Mouse (Mus musculus): Measurements from ENCODE around the gene Fcgr2b.
"Not testable (repeated sequence)": the region's sequence is repeated elsewhere in the genome, so short reads cannot be mapped to it uniquely, and the experiment has no call there.

The Fcgr2b gene

GRCm38 (mm10) chr1:170975751-170976161 lies 591 bp downstream of the Fcgr2b start:
- no peak for DNase-seq (ENCODE audit: low spot score in 2 of 2)

- DNase-seq (ENCODE audit: low spot score in 2 of 2): not testable (repeated sequence)
Observed at GRCm38 (mm10) chr1:170975350-170975749, 997 bp downstream of the Fcgr2b start.

GRCm38 (mm10) chr1:170974736-170975135 lies 1.6 kb downstream of the Fcgr2b start:
- no peak for DNase-seq (ENCODE audit: low spot score in 2 of 2)

- no peak for DNase-seq (ENCODE audit: low spot score in 2 of 2)
Observed at GRCm38 (mm10) chr1:170974171-170974570, 2.2 kb downstream of the Fcgr2b start.

- no peak for DNase-seq (ENCODE audit: low spot score in 2 of 2)
Observed at GRCm38 (mm10) chr1:170972936-170973335, 3.4 kb downstream of the Fcgr2b start.

GRCm38 (mm10) chr1:170972494-170972893 lies 3.9 kb downstream of the Fcgr2b start:
- DNase-seq (ENCODE audit: low spot score in 2 of 2): no peak

GRCm38 (mm10) chr1:170968576-170968975 lies 7.8 kb downstream of the Fcgr2b start:
- no peak for DNase-seq (ENCODE audit: low spot score in 2 of 2)

- no peak for DNase-seq (ENCODE audit: low spot score in 2 of 2)
Observed at GRCm38 (mm10) chr1:170967581-170967980, 8.8 kb downstream of the Fcgr2b start.

- no peak for DNase-seq (ENCODE audit: low spot score in 2 of 2)
Observed at GRCm38 (mm10) chr1:170963087-170963486, 13.3 kb downstream of the Fcgr2b start.

GRCm38 (mm10) chr1:170962301-170962700 lies 14.0 kb downstream of the Fcgr2b start:
- DNase-seq (ENCODE audit: low spot score in 2 of 2): no peak

- DNase-seq (ENCODE audit: low spot score in 2 of 2): no peak
Observed at GRCm38 (mm10) chr1:170961101-170961500, 15.2 kb downstream of the Fcgr2b start.

GRCm38 (mm10) chr1:170959791-170960190 lies 16.6 kb downstream of the Fcgr2b start:
- no peak for DNase-seq (ENCODE audit: low spot score in 2 of 2)

GRCm38 (mm10) chr1:170958225-170958624 lies 18.1 kb downstream of the Fcgr2b start:
- DNase-seq (ENCODE audit: low spot score in 2 of 2): no peak

- no peak for DNase-seq (ENCODE audit: low spot score in 2 of 2)
Observed at GRCm38 (mm10) chr1:170953192-170953591, 23.2 kb downstream of the Fcgr2b start.

GRCm38 (mm10) chr1:170950772-170951171 lies 25.6 kb downstream of the Fcgr2b start:
- no peak for DNase-seq (ENCODE audit: low spot score in 2 of 2)

GRCm38 (mm10) chr1:170944908-170945307 lies 31.4 kb downstream of the Fcgr2b start:
- DNase-seq (ENCODE audit: low spot score in 2 of 2): not testable (repeated sequence)

- DNase-seq (ENCODE audit: low spot score in 2 of 2): not testable (repeated sequence)
Observed at GRCm38 (mm10) chr1:170944151-170944550, 32.2 kb downstream of the Fcgr2b start.

- no peak for DNase-seq (ENCODE audit: low spot score in 2 of 2)
Observed at GRCm38 (mm10) chr1:170939255-170939654, 37.1 kb downstream of the Fcgr2b start.

- DNase-seq (ENCODE audit: low spot score in 2 of 2): no peak
Observed at GRCm38 (mm10) chr1:170934383-170934782, 42.0 kb downstream of the Fcgr2b start.

GRCm38 (mm10) chr1:170933940-170934339 lies 42.4 kb downstream of the Fcgr2b start:
- no peak for DNase-seq (ENCODE audit: low spot score in 2 of 2)

GRCm38 (mm10) chr1:170933386-170933920 lies 42.9 kb downstream of the Fcgr2b start:
- no peak for DNase-seq (ENCODE audit: low spot score in 2 of 2)

GRCm38 (mm10) chr1:170932043-170932442 lies 44.3 kb downstream of the Fcgr2b start:
- no peak for DNase-seq (ENCODE audit: low spot score in 2 of 2)

- no peak for DNase-seq (ENCODE audit: low spot score in 2 of 2)
Observed at GRCm38 (mm10) chr1:170929245-170929644, 47.1 kb downstream of the Fcgr2b start.

GRCm38 (mm10) chr1:170928467-170928866 lies 47.9 kb downstream of the Fcgr2b start:
- no peak for DNase-seq (ENCODE audit: low spot score in 2 of 2)

All from right cerebral cortex, adult 2 months (tissue).